Mouse (Mus musculus) cortical plate, adult 2 months (tissue): ENCODE data around the gene Bak1. TPM values are rescaled to one million over a fixed set of nuclear protein-coding genes. Genes with fewer than 3 reads are reported as not detected.

Experiments used
- H3K27ac ChIP-seq: fragments of 200-500 bp; 2 replicates; pipeline ENCODE4 v1.5.1; 2012; ENCODE audit warnings: low read length, control low read depth, inconsistent platforms; ENCODE audit not compliant: insufficient read depth
- H3K4me1 ChIP-seq: fragments of 200-500 bp; 2 replicates; pipeline ENCODE4 v1.6.1; 2011; ENCODE audit warnings: low read length; ENCODE audit not compliant: control insufficient read depth, insufficient read depth
- H3K4me3 ChIP-seq: fragments of 200-500 bp; 2 replicates; pipeline ENCODE4 v1.5.1; 2011; ENCODE audit warnings: mild to moderate bottlenecking, low read length, control low read depth; ENCODE audit not compliant: insufficient read depth
- CTCF ChIP-seq: fragments of 200-500 bp; IDR thresholded peaks from 2 replicates; pipeline ENCODE4 v1.5.1; 2011; ENCODE audit warnings: mild to moderate bottlenecking, control low read depth, low read length; ENCODE audit not compliant: insufficient read depth; ENCODE audit errors: extremely low read depth
- POLR2A ChIP-seq: fragments of 200-500 bp; IDR thresholded peaks from 2 replicates; pipeline ENCODE4 v1.6.1; 2011; ENCODE audit warnings: mild to moderate bottlenecking, low read length, control low read depth; ENCODE audit not compliant: insufficient read depth; ENCODE audit errors: extremely low read depth
- polyA plus RNA-seq: library from polyadenylated mRNA; depleted of rRNA; stranded (reverse); fragments of >200 nt; gene quantifications from 2 replicates; pipeline ENCODE4 v1.2.3, GENCODE M21; 2012; rRNA removed

Bak1 gene
- polyA plus RNA-seq, 1 experiment, result 19.3 TPM

DNA sequence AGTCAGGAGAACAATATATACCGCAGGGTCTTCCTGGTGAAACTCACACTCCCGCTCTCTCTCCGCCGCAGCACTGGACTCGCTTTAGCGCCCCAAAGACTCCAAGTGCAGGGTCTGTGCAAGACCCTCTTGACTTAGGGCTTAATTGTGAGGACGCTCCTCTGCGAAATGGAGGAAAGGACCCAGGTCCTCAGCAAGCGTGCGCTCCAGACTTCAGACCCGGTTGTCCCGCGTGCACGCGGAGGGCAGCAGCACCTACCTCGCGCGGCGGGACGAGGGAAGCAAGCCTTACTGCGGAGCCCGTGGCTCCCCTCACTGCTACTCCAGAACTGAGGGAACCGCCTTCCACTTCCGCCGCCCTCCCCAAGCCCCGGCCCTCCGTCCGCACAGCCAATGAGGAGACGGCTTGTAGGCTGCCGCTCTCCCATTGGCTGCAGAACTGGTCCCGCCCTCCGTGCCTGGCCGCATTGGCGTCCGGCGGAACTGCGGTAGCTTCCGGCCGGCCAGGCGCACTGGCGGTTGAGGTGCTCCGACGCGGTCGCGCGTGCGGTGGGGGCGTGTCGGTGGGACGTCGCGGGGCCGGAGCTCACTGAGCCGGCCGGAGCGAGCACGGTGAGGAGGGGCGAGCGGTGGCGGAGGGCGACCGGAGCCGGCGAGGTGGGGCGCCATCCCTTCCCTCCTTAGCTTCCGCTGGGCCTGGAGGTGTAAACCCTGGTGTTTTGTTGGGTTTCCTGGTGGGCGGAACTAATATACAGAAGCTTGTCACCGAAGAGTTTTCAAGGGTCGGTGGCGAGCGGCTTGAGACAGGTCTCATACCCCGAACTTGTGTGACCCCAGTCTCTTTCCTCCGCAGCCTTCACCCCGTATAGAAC is 55.9 kb downstream of the Bak1 start, which contains the start of gene Zbtb9:
Gene Zbtb9, plus strand, starts transcription at position 465 of the 872 bp plus-strand sequence.
- Histone ChIP-seq H3K4me3 (peak within 1 kb of the TSS; percentile 48), H3K27ac (peak within 1 kb of the TSS; percentile 7; the same call in 1 of the 2 replicates), H3K4me1 (0 out of 2 replicates have a peak, but pooled peaks cover 4% of the 10 kb centered on the region)
- TF ChIP-seq POLR2A (peak; percentile 97), CTCF (no peak)

DNA sequence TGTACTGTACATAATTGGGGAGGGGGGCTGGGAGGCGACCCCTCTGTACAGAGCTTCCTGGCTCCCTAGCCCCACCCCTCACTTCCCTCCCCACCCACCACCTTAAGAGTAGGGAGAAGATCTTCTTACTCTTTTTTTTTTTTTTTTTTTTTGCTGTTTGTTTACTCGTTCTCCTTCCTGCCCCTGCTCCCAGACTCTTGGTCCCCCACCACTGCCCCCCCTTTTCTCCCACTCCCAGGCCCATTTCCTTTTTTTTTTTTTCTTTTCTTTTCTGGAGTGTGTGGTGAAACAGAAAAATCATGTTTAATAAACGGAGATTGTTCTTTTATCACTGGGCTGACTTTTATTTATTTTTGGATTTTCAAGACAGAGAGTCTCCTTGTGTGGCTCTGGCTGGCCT is 56.7 kb downstream of the Bak1 start:
- TF ChIP-seq POLR2A, result no peak
- TF ChIP-seq CTCF, result no peak
- H3K4me1 ChIP-seq, result 0 out of 2 replicates have a peak, but pooled peaks cover 4% of the 10 kb centered on the region
- H3K4me3 ChIP-seq, result peak overlapping the region; percentile 48
- H3K27ac ChIP-seq, result no peak overlapping the region; the same call in 1 of the 2 replicates

DNA sequence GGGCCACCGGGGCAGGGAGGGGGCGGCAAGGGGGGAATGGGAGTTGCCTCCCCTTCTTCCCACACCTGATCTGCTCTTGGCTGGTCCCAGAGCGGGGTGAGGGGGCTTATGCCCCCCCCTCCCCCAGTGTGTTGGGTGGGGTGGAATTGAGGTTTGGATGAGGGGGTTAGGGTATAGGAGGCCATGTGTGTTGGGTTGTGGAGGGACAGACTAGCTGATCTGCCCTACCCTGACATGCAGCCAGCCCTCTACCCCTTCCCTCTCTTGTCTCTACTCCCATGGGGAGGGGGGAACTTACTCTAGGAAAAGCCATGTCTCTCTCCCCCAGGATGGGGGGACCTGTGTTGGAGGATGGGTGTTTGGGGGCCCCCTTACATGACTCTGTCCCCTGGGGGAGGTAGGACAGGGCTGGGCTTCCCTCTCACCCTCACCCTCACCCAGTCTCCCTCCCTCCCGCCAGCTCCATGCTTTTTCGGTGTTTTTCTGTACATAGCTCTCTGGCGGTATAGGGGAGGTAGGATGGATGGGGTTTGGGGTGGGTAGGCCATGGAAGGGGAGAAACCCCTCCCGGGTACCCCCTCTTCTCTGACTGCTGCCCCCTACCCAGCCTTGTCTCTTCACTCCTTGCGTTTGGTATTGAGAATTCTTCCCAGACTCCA is 57.4 kb downstream of the Bak1 start:
- Histone ChIP-seq H3K4me1 (peaks cover 6% of the 10 kb centered on the region; the same call in 1 of the 2 replicates), H3K4me3 (no peak overlapping the region), H3K27ac (no peak overlapping the region)
- no peak for TF ChIP-seq POLR2A
- TF ChIP-seq CTCF, result no peak

DNA sequence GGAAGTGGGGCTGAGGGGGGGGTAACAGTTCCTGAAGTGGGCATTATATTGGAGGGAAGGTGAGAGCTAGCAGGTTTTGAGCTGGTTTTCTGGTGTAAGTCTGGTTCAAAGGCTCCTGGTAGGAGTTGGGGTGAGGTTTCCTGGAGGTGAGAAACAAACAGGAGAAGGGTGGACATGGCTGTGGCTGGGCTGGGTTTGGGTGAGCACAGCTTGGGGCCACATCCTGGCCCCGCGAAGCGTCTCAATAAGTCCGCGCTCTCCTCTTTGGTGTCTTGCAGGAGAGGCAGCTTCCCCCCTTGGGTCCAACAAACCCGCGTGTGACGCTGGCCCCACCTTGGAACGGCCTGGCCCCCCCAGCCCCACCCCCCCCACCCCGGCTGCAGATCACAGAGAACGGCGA is 58.6 kb downstream of the Bak1 start:
- no peak overlapping the region for H3K4me3 ChIP-seq
- peaks cover 6% of the 10 kb centered on the region; the same call in 1 of the 2 replicates for H3K4me1 ChIP-seq
- H3K27ac ChIP-seq, result no peak overlapping the region
- TF ChIP-seq POLR2A, result 0 out of 2 replicates have a peak, but pooled peaks have one; percentile 4
- no peak for TF ChIP-seq CTCF

Other genes with a start within 250 kb of the Bak1 start
- gene Bnip1, start 247.9 kb downstream of the Bak1 start, polyA plus RNA-seq, result 40.3 and 42.8 TPM in 2 replicates
- not detected in 2 replicates for gene Nkx2-5, start 184.0 kb downstream of the Bak1 start, polyA plus RNA-seq
- gene Kifc5b, start 111.9 kb downstream of the Bak1 start, polyA plus RNA-seq, result 3.9 TPM in 2 replicates
- gene Phf1, start 96.0 kb downstream of the Bak1 start, polyA plus RNA-seq, result 47.7 and 48.1 TPM in 2 replicates
- gene Cuta, start 89.4 kb downstream of the Bak1 start, polyA plus RNA-seq, result 136 and 139 TPM in 2 replicates
- gene Syngap1, start 87.8 kb downstream of the Bak1 start, polyA plus RNA-seq, result 185 and 195 TPM in 2 replicates
- gene Zbtb9, start 55.8 kb downstream of the Bak1 start, polyA plus RNA-seq, result 13.9 and 14.5 TPM in 2 replicates
- gene Itpr3, start 28.3 kb upstream of the Bak1 start, polyA plus RNA-seq, result 2.4 and 2.6 TPM in 2 replicates
- 438 and 459 TPM in 2 replicates for gene Uqcc2, start 104.9 kb upstream of the Bak1 start, polyA plus RNA-seq
- gene Ip6k3, start 138.8 kb upstream of the Bak1 start, polyA plus RNA-seq, result 1.0 and 1.1 TPM in 2 replicates
- 64.0 TPM in 2 replicates for gene Lemd2, start 175.5 kb upstream of the Bak1 start, polyA plus RNA-seq